Mouse (Mus musculus) gastrocnemius, postnatal 14 days (tissue): ENCODE data around the gene Tenm4. TPM values are rescaled to one million over a fixed set of nuclear protein-coding genes. Genes with fewer than 3 reads are reported as not detected.

Source experiments
- DNase-seq: peaks from one replicate; pipeline ENCODE4 v3.0.0; 2021; ENCODE audit warnings: mixed read lengths
- intact Hi-C: fragments of 180-260 bp; cut with DNase I; formaldehyde crosslinking; loops from one replicate; pipeline ENCODE4 v1.15.1; 2025; ENCODE audit warnings: low total_unique reads
- total RNA-seq, 2 experiments: library from RNA; stranded (reverse); gene quantifications; 2 replicates each; pipeline ENCODE4 v1.2.3; 2021

Tenm4 gene
- total RNA-seq, 2 experiments from 2014 or later: 3.9 to 6.5 TPM

- intact Hi-C loops: no loop called here
- DNase-seq: no peak
These were observed 560.9 kb downstream of the Tenm4 start for GRCm38 (mm10) chr7:96731947-96732346.

DNA sequence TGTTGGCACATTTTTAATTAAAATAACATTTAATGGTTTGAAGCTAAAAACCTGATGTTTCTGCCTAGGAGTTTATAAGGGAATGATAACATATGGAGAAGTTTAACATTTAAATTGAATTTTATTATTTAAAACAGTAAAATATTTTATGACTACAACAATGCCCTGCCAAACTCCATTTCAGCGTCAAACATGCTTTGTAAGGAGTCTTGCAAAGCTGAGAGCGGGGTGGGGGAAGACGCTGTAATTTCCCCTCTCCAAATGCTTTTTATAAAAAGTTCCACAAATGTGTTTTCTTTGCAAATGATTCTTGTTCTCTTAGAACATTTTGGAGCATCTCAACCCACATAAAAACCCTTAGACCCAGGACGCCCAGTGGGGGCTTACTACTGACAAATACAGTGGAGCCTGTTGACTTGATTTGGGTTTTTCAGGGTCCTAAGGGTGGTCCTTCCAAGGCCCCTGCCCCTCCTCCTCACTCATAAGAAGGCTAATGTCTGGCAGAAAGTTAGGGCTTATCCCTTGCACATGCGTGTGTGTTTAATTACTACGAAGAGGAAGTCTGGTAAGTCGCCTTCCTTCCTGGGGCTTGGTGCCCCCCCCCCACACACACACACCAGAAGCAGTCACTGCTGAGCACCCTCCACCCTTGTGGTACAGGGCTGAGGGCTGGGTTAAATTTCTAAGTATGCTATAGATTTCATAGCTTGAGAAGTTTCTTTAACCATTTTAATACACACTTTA lies 563.4 kb downstream of the Tenm4 start:
- intact Hi-C loops: no loop called here
- DNase-seq: no peak

DNA sequence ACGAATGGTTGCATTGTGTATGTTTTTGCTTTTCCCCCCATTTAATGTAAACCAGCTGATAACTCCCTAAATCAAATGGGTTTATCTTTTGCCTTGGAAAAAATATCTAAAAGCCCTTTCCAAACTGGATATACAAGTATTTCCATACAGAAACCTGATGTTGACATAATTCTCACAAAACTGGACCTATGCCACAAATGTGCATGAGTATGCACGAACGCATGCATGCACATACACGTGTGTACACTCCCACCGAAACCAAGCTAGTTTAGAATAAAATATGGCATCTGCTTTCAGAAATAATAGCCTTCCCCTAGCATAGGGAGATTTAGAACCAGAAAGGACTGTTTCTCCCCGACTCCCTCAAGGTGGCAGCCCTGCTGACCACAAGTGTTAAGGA lies 569.6 kb downstream of the Tenm4 start:
- intact Hi-C loops: no loop called here
- DNase-seq: no peak

GRCm38 (mm10) chr7:96742221-96742620 lies 571.2 kb downstream of the Tenm4 start:
- DNase-seq: no peak
- intact Hi-C loops: no loop called here

DNA sequence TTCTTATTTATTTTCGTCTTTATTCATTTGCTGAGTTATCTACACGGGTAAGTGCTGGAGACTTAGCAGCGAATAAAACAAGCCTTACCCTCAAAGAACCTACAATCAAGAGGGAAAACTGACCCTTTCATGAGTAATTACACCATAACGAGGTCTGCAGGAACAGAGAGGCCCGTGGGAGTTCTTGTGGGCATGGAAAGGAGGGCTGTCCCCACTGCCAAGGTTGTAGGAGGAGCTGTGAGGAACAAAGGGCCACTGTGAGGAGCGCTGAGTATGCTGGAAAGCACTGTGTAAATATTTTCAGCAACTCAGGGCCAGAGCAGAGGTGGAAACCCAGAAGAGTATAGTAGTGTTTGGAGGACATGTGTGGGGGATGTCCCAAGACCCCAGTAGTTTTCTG lies 574.9 kb downstream of the Tenm4 start:
- intact Hi-C loops: no loop called here
- DNase-seq: no peak

- no peak for DNase-seq
- intact Hi-C loops: no loop called here
These were observed 575.7 kb downstream of the Tenm4 start for GRCm38 (mm10) chr7:96746706-96747105.

- no peak for DNase-seq
- intact Hi-C loops: no loop called here
These were observed 577.5 kb downstream of the Tenm4 start for GRCm38 (mm10) chr7:96748538-96749045.

GRCm38 (mm10) chr7:96749753-96750152 lies 578.7 kb downstream of the Tenm4 start:
- intact Hi-C loops: no loop called here
- no peak for DNase-seq

GRCm38 (mm10) chr7:96751236-96751635 lies 580.2 kb downstream of the Tenm4 start:
- intact Hi-C loops: no loop called here
- no peak for DNase-seq

- intact Hi-C loops: no loop called here
- no peak for DNase-seq
These were observed 581.7 kb downstream of the Tenm4 start for GRCm38 (mm10) chr7:96752776-96753175.

- intact Hi-C loops: no loop called here
- no peak for DNase-seq
These were observed 582.5 kb downstream of the Tenm4 start for GRCm38 (mm10) chr7:96753335-96754095.

- intact Hi-C loops: no loop called here
- DNase-seq: no peak
These were observed 583.1 kb downstream of the Tenm4 start for GRCm38 (mm10) chr7:96754175-96754574.

GRCm38 (mm10) chr7:96755459-96756094 lies 584.5 kb downstream of the Tenm4 start:
- DNase-seq: no peak
- intact Hi-C loops: no loop called here

DNA sequence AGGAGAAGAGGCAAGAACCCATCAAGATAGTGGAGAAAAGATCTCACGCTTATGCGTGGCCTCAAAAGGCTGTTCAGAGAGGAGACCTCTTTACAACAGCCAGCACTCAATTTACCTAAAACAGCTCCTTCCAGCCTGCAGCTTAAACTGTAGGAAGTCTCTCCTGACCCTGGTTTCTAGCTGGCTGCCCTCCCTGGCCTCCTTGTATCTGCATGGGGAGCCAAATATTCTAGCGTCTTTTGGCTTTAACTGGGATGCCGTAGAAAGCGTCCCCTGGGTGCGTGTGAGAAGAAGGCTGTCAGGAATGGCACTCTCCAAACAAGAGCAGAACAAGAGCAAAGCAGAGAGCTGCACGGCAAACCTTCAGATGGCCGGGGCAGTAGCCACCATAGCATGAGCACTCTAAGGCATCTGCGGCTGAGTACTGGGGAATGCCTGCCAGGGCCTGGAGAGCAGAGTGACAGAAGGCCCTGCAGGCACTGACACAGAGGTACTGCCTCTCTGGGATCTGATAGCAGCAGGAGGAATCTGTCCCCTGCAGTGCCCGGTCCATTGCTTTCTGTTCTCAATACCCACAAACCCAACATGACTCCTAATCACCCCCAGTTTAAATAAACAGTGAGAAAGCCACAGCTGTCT lies 585.2 kb downstream of the Tenm4 start:
- DNase-seq: no peak
- intact Hi-C loops: no loop called here

DNA sequence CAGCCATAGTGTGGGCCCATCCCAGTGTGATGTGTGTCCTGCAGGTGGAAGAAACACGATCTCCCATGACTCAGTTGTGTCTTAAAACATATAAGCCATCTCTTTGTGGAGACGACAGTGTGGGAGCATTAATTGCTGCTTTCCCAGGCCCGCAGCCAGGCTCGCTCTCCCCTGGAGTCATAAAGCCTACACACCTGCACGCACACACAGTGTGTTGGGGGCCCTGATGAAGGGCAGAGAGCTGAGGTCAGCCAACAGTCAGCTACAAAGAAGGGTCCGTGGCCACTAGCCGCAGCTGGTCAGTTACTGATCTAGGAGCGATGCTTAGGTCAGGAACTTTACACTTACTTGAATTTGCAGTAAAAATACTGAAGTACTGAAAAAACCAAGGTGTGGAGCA lies 586.0 kb downstream of the Tenm4 start:
- DNase-seq: no peak
- intact Hi-C loops: no loop called here

DNA sequence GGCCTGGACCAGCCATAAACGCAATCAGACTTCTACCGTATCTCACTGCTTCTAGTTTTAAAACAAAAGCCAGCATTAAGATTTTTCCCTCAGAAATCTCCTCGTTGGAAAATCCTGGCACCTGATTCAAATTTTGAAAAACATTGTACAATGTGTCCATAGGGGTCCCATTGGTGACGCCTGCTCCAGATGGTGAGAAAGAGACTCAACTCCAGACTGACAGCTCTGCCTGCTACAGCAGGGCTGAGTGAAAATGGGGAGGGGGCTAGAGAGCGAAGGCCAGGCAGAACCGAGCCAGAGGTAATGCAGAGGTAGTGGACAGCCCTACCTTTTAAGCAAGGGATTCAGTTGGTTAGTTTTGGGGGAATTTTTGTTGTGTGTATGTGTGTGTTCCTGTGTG lies 589.2 kb downstream of the Tenm4 start:
- no peak for DNase-seq
- intact Hi-C loops: no loop called here

DNA sequence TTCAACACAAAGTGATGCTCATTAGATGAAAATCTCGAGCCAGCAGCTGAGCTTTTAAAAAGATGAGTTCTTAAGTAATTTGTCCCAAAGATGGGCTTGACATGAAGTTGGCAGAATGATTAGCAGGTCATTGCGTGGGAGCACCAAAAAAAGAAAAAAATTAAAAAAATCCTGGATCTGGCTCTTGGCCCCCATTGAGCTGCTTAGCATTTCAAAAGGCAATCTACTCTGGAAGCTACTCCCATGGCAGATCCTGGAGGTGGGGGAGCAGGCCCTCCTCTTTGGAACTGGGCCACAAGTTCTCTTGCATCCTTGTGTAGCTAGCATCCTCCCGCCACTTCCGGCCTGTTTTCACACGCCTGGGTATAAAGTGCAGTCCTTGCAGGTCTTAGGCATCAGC lies 590.1 kb downstream of the Tenm4 start:
- intact Hi-C loops: no loop called here
- DNase-seq: no peak

DNA sequence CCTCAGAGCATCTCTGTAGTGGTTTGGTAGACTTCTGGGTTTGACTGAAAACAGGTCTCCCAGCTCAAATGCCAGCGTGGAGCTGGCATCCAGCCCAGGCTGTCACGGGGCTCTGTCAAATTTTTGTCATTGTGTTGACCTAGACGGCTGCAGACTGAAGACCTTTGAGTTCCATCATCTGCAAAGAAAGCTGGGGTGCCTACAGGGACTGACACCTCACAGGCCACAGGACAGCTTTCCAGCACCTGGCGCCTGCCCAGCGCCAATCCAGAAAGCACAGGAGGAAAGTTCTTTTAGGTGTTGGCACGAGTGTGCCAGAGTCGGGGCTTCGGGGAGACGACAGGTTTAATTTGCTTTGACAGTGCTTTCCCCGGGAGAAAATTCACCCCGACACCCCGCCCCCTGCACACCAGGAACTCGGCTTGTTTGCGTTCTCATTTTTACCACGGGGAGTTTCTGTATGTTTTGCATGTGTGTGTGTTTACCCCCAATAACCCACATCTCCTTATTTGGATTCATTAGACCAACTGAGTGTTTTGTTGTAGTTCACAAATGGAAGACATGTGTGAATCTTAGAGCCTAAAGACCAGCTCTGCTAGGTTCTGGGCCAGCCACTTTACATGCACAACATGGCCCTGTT lies 594.4 kb downstream of the Tenm4 start:
- no peak for DNase-seq
- intact Hi-C loops: no loop called here

GRCm38 (mm10) chr7:96767090-96767489 lies 596.0 kb downstream of the Tenm4 start:
- intact Hi-C loops: no loop called here
- DNase-seq: no peak

GRCm38 (mm10) chr7:96768718-96769117 lies 597.7 kb downstream of the Tenm4 start:
- intact Hi-C loops: no loop called here
- DNase-seq: no peak
